Mouse (Mus musculus) brain, embryonic 14.5 days (tissue): ENCODE measurements around the gene Gm11060. TPM values are rescaled to one million over a fixed set of nuclear protein-coding genes. Genes with fewer than 3 reads are reported as not detected.

Experiments used
- DNase-seq: peaks from one replicate; pipeline ENCODE4 v3.0.0-alpha.2; 2011; ENCODE audit warnings: low read depth
- CTCF ChIP-seq: fragments of 200-500 bp; IDR thresholded peaks from 2 replicates; pipeline ENCODE4 v1.5.1; 2012; ENCODE audit warnings: inconsistent platforms, mild to moderate bottlenecking, moderate library complexity, borderline replicate concordance; ENCODE audit not compliant: insufficient read depth, insufficient read length; ENCODE audit errors: extremely low read depth
- POLR2A ChIP-seq: fragments of 200-500 bp; IDR thresholded peaks from 2 replicates; pipeline ENCODE4 v1.6.1; 2012; ENCODE audit warnings: mild to moderate bottlenecking, inconsistent platforms, borderline replicate concordance; ENCODE audit not compliant: poor library complexity, insufficient read depth, insufficient read length, severe bottlenecking; ENCODE audit errors: extremely low read depth
- polyA plus RNA-seq: library from polyadenylated mRNA; depleted of rRNA; stranded (reverse); fragments of >200 nt; gene quantifications from 2 replicates; pipeline ENCODE4 v1.2.3, GENCODE M21; 2012

The Gm11060 gene
- polyA plus RNA-seq, 1 experiment = not detected

- no peak for DNase-seq
Observed at GRCm38 (mm10) chr2:105123431-105123830, 31.6 kb downstream of the Gm11060 start.

GRCm38 (mm10) chr2:105123881-105124280, 32.1 kb downstream of the Gm11060 start:
- no peak for DNase-seq

More at GRCm38 (mm10) chr2:105123431-105123830, 31.6 kb downstream of the Gm11060 start:
- TF ChIP-seq CTCF (no peak), POLR2A (no peak)

GRCm38 (mm10) chr2:105124391-105124790, 32.6 kb downstream of the Gm11060 start:
- TF ChIP-seq CTCF = no peak
- TF ChIP-seq POLR2A = no peak
- DNase-seq = no peak

More at GRCm38 (mm10) chr2:105123881-105124280, 32.1 kb downstream of the Gm11060 start:
- TF ChIP-seq CTCF (no peak), POLR2A (no peak)

- DNase-seq = no peak
- TF ChIP-seq POLR2A (no peak), CTCF (no peak)
Observed at GRCm38 (mm10) chr2:105125205-105125604, 33.4 kb downstream of the Gm11060 start.

- DNase-seq = no peak
- TF ChIP-seq POLR2A (no peak), CTCF (no peak)
Observed at GRCm38 (mm10) chr2:105125641-105126040, 33.8 kb downstream of the Gm11060 start.

- TF ChIP-seq POLR2A (no peak), CTCF (no peak)
- DNase-seq = no peak
Observed at GRCm38 (mm10) chr2:105126279-105126678, 34.5 kb downstream of the Gm11060 start, which contains the start of gene Wt1. Gene Wt1 (plus strand): TSS chr2:105126529.

GRCm38 (mm10) chr2:105126691-105127530, 35.1 kb downstream of the Gm11060 start:
- TF ChIP-seq POLR2A (no peak), CTCF (no peak)
- no peak for DNase-seq

- DNase-seq = peak; percentile 46
- TF ChIP-seq CTCF = no peak
- no peak for TF ChIP-seq POLR2A
Observed at GRCm38 (mm10) chr2:105127531-105128480, 36.0 kb downstream of the Gm11060 start.

- TF ChIP-seq CTCF (no peak), POLR2A (no peak)
- no peak for DNase-seq
Observed at GRCm38 (mm10) chr2:105128564-105128963, 36.7 kb downstream of the Gm11060 start.

- TF ChIP-seq POLR2A (no peak), CTCF (0 out of 2 replicates have a peak, but pooled peaks have one; percentile 2)
- DNase-seq = no peak
Observed at GRCm38 (mm10) chr2:105130351-105131060, 38.7 kb downstream of the Gm11060 start.

GRCm38 (mm10) chr2:105131061-105131810, 39.4 kb downstream of the Gm11060 start:
- TF ChIP-seq CTCF (no peak), POLR2A (no peak)
- DNase-seq = no peak

GRCm38 (mm10) chr2:105131811-105132100, 39.9 kb downstream of the Gm11060 start:
- DNase-seq = no peak
- TF ChIP-seq CTCF (no peak), POLR2A (no peak)

GRCm38 (mm10) chr2:105132300-105132699, 40.5 kb downstream of the Gm11060 start:
- TF ChIP-seq POLR2A = no peak
- TF ChIP-seq CTCF = no peak

More at GRCm38 (mm10) chr2:105132300-105132699, 40.5 kb downstream of the Gm11060 start:
- no peak for DNase-seq
